Mouse (Mus musculus): ENCODE results near the gene Gtf2ird1.
"Not testable (repeated sequence)": the region's sequence is repeated elsewhere in the genome, so short reads cannot be mapped to it uniquely, and the experiment has no call there.

DNA sequence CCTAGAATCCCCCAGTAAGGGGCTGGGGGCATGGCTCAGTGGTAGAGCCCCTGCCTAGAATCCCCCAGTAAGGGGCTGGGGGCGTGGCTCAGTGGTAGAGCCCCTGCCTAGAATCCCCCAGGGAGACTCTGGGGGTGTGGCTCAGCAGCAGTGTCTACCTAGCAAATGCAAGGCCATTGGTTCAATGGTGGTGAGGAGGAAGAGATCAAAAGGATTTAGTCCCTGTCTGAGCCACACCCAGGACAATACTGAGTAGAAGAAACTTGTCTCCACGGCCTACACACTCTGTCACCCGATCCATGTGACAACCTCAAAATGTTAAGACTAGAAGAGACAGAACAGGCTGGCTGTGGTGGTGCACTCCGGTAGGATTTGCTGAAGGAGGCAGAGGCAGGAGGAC, 9.8 kb downstream of the Gtf2ird1 start:
- not testable (repeated sequence) for TF ChIP-seq POLR2A, CTCF (IDR thresholded peaks at IDR 0.05; ENCODE audit: extremely low read depth, insufficient read depth, low read length)
